In the genomic region with DNA sequence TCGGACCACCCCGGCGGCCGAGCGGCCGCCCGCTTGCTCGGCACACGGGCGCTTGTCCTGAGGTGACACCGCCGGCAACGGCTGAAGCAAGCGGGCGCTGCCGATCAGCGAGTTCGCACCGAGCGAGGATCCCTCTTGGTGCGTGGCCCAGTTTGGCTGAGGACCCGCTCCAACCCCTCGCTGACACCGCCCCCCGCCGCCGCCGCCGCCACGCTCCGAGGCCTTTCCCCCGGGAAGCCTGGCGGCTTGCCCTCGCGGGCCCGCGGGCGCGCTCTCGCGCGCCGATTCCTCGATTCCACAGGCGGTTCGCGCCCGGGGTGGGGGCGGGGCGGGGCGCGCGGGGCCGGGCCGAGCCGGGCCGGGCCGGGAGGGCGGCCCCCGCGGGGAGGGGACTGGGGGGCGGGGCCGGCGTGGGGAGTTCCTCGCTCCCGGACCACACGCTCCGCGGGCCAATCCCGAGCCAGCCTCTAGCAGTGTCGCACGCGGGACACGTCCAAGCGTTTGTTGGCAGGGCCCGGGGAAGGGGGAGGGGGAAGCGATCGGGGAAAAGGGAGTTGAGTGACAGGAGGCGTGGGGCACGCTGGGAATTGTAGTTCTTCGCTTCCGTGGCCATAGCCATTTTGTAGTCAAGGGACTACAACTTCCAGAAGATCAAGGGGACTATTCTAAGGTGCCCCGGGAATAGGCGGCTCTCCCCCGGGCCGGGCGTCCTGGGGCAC, we compare ENCODE assay signal across 8 mouse cellular contexts. TPM values are rescaled to one million over a fixed set of nuclear protein-coding genes. Genes with fewer than 3 reads are reported as not detected.
A peak's percentile ranks its signal among the peaks of the same experiment; 100 is the strongest.
DNase-seq lines count a peak whose midpoint lies in the region; ATAC-seq and TF ChIP-seq lines count a peak whose summit lies in the region.

No protein-coding gene starts in this region.

- H3K36me3 ChIP-seq in hindbrain, embryonic 13.5 days = no peaks in the 10 kb centered on the region

- in situ Hi-C loops in Patski (cut with MboI; ENCODE audit: low pct_unique_long_range_greater_than_20kb) = loop anchor here (5.0 to 10.0 kb wide), 3 partner anchors 244 to 883 kb away; no protein-coding TSS in a partner anchor

- no peak for TF ChIP-seq CTCF in Patski (IDR thresholded peaks at IDR 0.05)

- H3K9me3 ChIP-seq in hindbrain, embryonic 13.5 days = no peaks in the 10 kb centered on the region

- H3K9ac ChIP-seq in hindbrain, embryonic 13.5 days = peak overlapping the region; percentile 87

- POLR2A ChIA-PET in Patski (lab: Charles Lee) = interaction anchor here (0.6 kb wide), 1 partner anchor 137 kb away, joined by 5 read pairs; no protein-coding TSS in a partner anchor

- H3K27me3 ChIP-seq in Patski = no peaks in the 10 kb centered on the region
- H3K27me3 ChIP-seq in hindbrain, embryonic 13.5 days = no peaks in the 10 kb centered on the region

- H3K4me2 ChIP-seq in hindbrain, embryonic 13.5 days = peak overlapping the region; percentile 87

- CTCF ChIA-PET in Patski (lab: Charles Lee) = no interaction called here

- peak; percentile 86 for ATAC-seq in Patski
- peak; percentile 97 for ATAC-seq in hindbrain, embryonic 13.5 days (ENCODE audit: low FRiP score)

- peak overlapping the region; percentile 98 for H3K27ac ChIP-seq in hindbrain, embryonic 13.5 days

- under 1% methylated on average over 47 of the region's 87 CpGs for WGBS in hindbrain, embryonic 13.5 days

- peak; percentile 91 for DNase-seq in Patski (ENCODE audit: low read depth, low spot score)
- DNase-seq in cerebellum, postnatal 14 days = peak; percentile 100
- DNase-seq in frontal cortex, postnatal 14 days (ENCODE audit: low spot score in 2 of 2) = peak; percentile 99
- peak; percentile 95 to 98 for DNase-seq in layer of hippocampus, postnatal 25 days (ENCODE audit: extremely low spot score in 1 of 2, low spot score in 1 of 2)
- DNase-seq in lung, postnatal 25 days (ENCODE audit: low spot score) = peak; percentile 100
- peak; percentile 99 for DNase-seq in retina, embryonic 14.5 days (ENCODE audit: low spot score)
- peak; percentile 97 for DNase-seq in thymus, postnatal 4 days

- H3K4me3 ChIP-seq in hindbrain, embryonic 13.5 days = peak overlapping the region; percentile 74

- peaks cover 26% of the 10 kb centered on the region for H3K4me1 ChIP-seq in hindbrain, embryonic 13.5 days (replicated peaks)

RNA-seq across cellular contexts. Expression of gene Jarid2, which starts 1.0 kb away (rescaled TPM):
- polyA plus RNA-seq in Patski (2021) = 12.0 TPM
- 58.7 and 60.9 TPM in 2 replicates for polyA plus RNA-seq in hindbrain, embryonic 13.5 days (2015; fragmentation: Nextera tagmentation; extraction: Ambion mirVana)
- total RNA-seq in layer of hippocampus, postnatal 25 days (2021) = 10 to 100 TPM; 25.7 to 35.3 TPM

Comparison
In these comparisons a context has a peak if more than half of its experiments do, and no peak if none do; other contexts are left out.
1. Peak in every context shown above with its lines: DNase-seq, ATAC-seq, H3K4me3 ChIP-seq and H3K27ac ChIP-seq.